Mouse (Mus musculus) lung, adult 2 months (tissue): Measurements from ENCODE around the gene Cyp4f39. TPM values are rescaled to one million over a fixed set of nuclear protein-coding genes. Genes with fewer than 3 reads are reported as not detected.

Experiments
- DNase-seq: peaks from one replicate; pipeline ENCODE4 v3.0.0; 2022
- H3K4me1 ChIP-seq: fragments of 200-500 bp; 2 replicates; pipeline ENCODE4 v1.6.1; 2011; ENCODE audit warnings: low read length; ENCODE audit not compliant: control insufficient read depth, insufficient read depth
- H3K4me3 ChIP-seq: fragments of 200-500 bp; replicated peaks from 2 replicates; pipeline ENCODE3; 2011; ENCODE audit warnings: low read depth, mild to moderate bottlenecking, control low read depth, low read length; ENCODE audit errors: extremely low read depth
- CTCF ChIP-seq: fragments of 200-500 bp; IDR thresholded peaks from 2 replicates; pipeline ENCODE4 v1.5.1; 2011; ENCODE audit warnings: mild to moderate bottlenecking, low read length, control low read depth; ENCODE audit not compliant: insufficient read depth
- POLR2A ChIP-seq: fragments of 200-500 bp; IDR thresholded peaks from 2 replicates; pipeline ENCODE4 v1.6.1; 2011; ENCODE audit warnings: low read depth, mild to moderate bottlenecking, control low read depth, low read length, borderline replicate concordance; ENCODE audit errors: extremely low read depth
- WGBS: fragments of 180-500 bp; shearing (Covaris S2); methylation state at CpG from one replicate; pipeline ENCODE4 v1.1.7; 2018; 5-methylcytosine and 5-hydroxymethylcytosine counted together
- polyA plus RNA-seq: library from polyadenylated mRNA; depleted of rRNA; stranded (reverse); fragments of >200 nt; gene quantifications from 2 replicates; pipeline ENCODE4 v1.2.3, GENCODE M21; 2012; rRNA removed

The Cyp4f39 gene
- polyA plus RNA-seq, result 4.0 and 18.7 TPM in 2 replicates

DNA sequence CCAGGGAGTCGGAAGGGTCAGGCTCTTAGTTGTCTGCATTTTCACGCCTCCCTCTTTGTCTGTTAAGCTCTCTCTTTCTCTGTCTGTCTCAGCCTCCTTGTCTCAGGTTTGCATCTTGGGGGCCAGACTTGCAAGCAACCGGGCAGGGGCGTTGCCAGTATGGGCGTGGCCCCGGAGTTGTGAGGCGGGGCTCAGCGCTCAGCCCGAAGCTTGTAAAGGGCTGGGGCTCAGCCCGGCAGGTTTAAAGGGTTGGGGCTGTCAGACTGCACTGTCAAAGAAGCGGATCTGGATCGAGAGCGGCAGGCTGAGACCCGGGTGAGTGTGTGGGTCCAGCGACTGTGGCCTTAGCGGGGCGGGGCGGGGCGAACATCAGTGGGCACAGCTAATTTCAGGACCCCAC lies at the start of gene Cyp4f39:
Gene Cyp4f39 (plus strand): TSS at position 242 of the 400 bp plus-strand sequence.
- 4% methylated on average over 19 of the region's 19 CpGs for WGBS
- TF ChIP-seq CTCF (no peak), POLR2A (no peak)
- DNase-seq, result peak; percentile 32
- Histone ChIP-seq H3K4me3 (no peak within 1 kb of the TSS), H3K4me1 (no peaks in the 10 kb centered on the region)

- Histone ChIP-seq H3K4me3 (peak overlapping the region; percentile 44), H3K4me1 (no peaks in the 10 kb centered on the region)
- 55% methylated on average over 11 of the region's 11 CpGs for WGBS
- TF ChIP-seq POLR2A, result no peak
- no peak for TF ChIP-seq CTCF
- DNase-seq, result no peak
These were observed 49.8 kb upstream of the Cyp4f39 start for GRCm38 (mm10) chr17:32402779-32403157.

DNA sequence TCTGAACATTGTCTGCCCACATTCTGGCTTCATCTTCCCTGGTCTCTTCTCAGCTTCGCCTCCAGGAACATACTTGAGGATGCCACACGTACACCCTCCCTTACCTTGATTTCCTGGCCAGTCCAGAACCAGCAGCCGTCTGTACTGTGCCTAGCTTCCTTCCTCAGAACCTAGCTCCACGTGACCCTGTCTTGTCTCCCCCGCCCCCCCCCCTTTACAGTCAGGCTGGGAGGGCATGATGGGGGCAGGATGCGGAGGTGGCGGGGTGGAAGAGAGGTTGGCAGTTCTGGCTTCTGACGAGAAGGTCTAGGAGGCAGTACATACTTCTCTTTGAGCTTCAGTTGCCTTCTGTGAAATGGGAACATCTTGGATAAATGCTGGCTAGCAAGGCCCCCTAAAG lies 49.1 kb upstream of the Cyp4f39 start, which contains the start of gene Rasal3:
Gene Rasal3 (minus strand): TSS at position 167 of the 400 bp plus-strand sequence.
- TF ChIP-seq CTCF, result no peak
- no peak for TF ChIP-seq POLR2A
- H3K4me1 ChIP-seq, result no peaks in the 10 kb centered on the region
- WGBS, result 47% methylated on average over 8 of the region's 8 CpGs
- peak within 1 kb of the TSS; percentile 45 for H3K4me3 ChIP-seq
- DNase-seq, result no peak

DNA sequence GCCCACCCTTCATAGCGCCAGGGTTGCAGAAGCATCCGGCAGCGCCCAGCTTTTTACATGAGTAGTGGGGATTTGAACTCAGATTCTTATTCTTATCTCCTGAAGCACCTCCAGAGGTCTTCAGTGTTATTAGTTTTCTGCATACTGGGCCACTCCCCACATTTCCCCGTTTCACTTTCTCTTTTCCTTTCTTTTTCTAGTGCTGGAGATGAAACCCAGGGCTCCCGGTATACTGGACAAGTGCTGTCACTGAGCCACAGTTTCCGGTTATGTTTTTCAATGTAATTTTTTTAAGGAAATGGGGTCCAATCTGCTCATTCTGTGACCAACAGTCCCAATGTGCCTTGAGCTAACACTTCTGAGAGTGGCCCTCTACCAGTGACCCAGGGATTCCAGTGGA lies 40.6 kb upstream of the Cyp4f39 start:
- no peaks in the 10 kb centered on the region for H3K4me1 ChIP-seq
- 77% methylated on average over 6 of the region's 6 CpGs for WGBS
- TF ChIP-seq POLR2A (no peak), CTCF (no peak)
- no peak overlapping the region for H3K4me3 ChIP-seq
- DNase-seq, result no peak

DNA sequence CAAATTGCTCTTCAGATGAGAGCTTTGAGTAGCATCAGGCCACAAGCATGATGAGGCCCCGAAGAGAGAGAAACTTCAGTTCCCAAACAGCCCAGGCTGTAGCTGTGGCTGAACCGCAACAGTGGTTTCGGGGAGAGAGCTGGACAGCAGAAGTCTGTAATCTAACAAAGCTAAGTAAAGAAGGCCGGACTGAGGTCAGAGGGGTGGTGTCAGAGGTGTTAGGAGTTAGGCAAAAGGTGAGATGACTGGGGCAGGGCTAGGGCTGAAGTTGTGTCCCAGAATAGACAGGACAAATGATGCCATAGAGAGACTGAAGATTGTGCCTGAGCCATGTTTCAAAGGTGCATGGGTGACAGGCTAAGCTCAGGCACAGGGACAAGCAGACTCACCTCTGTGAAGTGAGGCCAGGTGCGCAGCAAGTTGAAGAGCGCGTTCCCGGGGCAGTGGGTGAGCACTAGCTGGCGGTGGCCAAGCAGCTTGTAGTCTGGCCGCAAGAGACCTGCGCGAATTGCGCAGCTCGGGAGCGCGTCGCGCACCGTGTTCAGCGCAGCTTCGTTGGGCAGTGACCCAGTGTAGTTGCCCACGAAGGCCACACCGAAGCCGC lies 37.0 kb upstream of the Cyp4f39 start:
- WGBS, result 36% methylated on average over 24 of the region's 24 CpGs
- DNase-seq, result no peak
- H3K4me1 ChIP-seq, result no peaks in the 10 kb centered on the region
- no peak for TF ChIP-seq CTCF
- no peak overlapping the region for H3K4me3 ChIP-seq

DNA sequence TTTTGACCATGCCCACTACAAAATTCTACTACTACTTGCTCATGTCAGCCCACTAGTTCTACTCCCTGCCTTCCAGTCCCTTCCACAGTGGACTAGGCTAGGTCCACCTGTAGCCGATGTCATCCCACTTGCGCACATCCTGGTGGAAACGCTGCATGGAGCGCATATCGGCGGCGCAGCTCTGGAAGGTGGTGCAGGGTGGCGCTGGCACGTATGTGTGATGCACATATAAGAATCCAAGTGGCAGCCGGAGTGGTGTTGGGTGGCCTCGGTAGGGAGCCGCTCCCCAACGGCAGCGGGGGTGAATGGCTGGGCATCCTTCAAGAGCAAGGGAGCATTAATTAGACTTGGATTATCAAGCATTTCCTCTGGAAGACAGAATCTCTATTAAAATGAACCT lies 35.8 kb upstream of the Cyp4f39 start:
- WGBS, result 93% methylated on average over 14 of the region's 14 CpGs
- no peak for TF ChIP-seq POLR2A
- no peak for TF ChIP-seq CTCF
- DNase-seq, result no peak
- H3K4me3 ChIP-seq, result no peak overlapping the region
- H3K4me1 ChIP-seq, result no peaks in the 10 kb centered on the region

DNA sequence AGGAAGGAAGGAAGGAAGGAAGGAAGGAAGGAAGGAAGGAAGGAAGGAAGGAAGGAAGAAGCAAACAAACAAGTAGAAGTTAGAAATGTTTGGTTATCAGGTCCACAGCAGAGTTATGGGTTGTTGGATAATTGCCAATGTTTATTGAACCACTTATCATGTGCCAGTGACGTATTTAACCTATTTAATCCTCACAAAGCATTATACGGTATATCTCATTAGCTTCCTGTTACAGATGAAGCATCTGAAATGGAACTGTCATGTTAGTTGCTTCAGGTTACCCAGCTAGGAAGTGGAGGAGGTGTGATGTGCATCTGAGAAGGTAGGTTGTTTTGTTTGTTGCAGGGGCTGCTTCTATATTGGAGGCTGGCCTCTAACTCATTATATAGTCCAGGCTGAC lies 32.5 kb upstream of the Cyp4f39 start:
- no peaks in the 10 kb centered on the region for H3K4me1 ChIP-seq
- whole genome bisulfite sequencing, result 19% methylated on average over 2 of the region's 2 CpGs
- no peak for TF ChIP-seq CTCF
- TF ChIP-seq POLR2A, result no peak
- no peak for DNase-seq
- no peak overlapping the region for H3K4me3 ChIP-seq

- no peak for DNase-seq
- Histone ChIP-seq H3K4me1 (no peaks in the 10 kb centered on the region), H3K4me3 (no peak overlapping the region)
- TF ChIP-seq POLR2A (no peak), CTCF (no peak)
- WGBS, result 81% methylated on average over 8 of the region's 8 CpGs
These were observed 31.7 kb upstream of the Cyp4f39 start for GRCm38 (mm10) chr17:32420781-32421180.

DNA sequence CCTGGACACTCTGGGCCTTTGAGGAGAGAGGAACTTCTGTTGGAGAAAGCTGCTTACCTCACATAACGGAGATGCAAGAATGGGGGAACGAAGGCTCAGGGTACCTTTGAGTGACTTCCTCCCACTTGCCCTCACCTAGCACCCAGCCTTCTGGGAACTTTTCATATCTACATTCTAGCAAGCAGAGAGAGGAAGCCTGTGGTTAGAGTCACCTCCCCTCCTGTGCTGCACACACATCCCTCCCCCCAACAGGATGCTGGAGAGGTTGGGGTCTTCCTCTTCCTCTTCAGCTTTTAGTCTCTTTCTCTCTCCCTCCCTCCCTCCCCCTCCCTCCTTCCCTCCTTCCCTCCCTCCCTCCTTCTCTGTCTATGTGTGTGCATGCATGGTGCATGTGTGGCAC lies 28.5 kb upstream of the Cyp4f39 start, which contains the start of gene Pglyrp2:
Gene Pglyrp2 (minus strand): TSS at position 134 of the 400 bp plus-strand sequence.
- TF ChIP-seq POLR2A (no peak), CTCF (no peak)
- no peaks in the 10 kb centered on the region for H3K4me1 ChIP-seq
- no peak for DNase-seq
- WGBS, result 77% methylated on average over 2 of the region's 2 CpGs
- no peak within 1 kb of the TSS for H3K4me3 ChIP-seq

DNA sequence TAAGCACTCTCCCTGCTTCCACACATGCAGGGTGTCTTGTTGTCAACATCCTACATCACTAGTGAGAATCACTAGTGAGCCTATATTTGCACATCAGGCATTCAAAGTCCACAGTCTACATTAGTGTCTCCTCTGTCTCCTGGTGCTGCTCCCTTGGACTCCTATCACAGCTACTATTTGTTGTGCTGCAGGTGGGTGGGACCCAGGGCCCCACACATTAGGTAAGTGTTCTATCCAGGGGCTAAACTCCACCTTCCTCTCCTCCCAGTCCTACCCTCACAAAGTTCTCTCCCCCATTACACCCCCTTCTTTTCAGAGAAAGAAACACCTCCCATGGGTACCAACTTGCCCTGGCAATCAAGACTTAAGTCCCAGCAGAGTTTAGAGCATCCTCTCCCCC lies 25.9 kb upstream of the Cyp4f39 start:
- no peaks in the 10 kb centered on the region for H3K4me1 ChIP-seq
- DNase-seq, result no peak
- no peak for TF ChIP-seq CTCF
- TF ChIP-seq POLR2A, result no peak

DNA sequence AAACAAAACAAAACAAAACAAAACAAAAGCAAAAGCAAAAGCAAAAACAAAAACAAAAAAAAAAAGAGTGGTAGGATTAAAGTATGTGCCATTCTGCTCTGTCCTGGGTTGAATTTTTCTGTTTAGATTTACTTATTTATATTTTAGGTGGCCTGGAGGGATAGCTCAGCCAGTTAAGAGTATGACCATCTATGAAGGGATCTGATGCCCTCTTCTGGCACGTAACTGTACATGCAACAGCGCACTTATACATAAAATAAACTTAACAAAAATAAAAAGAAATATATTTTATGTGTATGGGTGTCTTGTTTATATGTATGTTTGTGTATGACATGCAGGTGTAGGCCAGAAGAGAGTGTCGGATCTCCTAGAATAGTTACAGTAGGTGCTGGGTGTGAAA lies 20.6 kb upstream of the Cyp4f39 start:
- no peak for TF ChIP-seq CTCF
- TF ChIP-seq POLR2A, result no peak
- no peak for DNase-seq
- Histone ChIP-seq H3K4me3 (no peak overlapping the region), H3K4me1 (no peaks in the 10 kb centered on the region)
- 59% methylated on average over 3 of the region's 3 CpGs for WGBS

More for the DNA sequence above, 25.9 kb upstream of the Cyp4f39 start:
- no peak overlapping the region for H3K4me3 ChIP-seq

GRCm38 (mm10) chr17:32434324-32434723 lies 18.2 kb upstream of the Cyp4f39 start:
- DNase-seq, result peak; percentile 17

More at GRCm38 (mm10) chr17:32434324-32434723, 18.2 kb upstream of the Cyp4f39 start:
- TF ChIP-seq CTCF (no peak), POLR2A (no peak)
- WGBS, result 40% methylated on average over 4 of the region's 4 CpGs
- no peaks in the 10 kb centered on the region for H3K4me1 ChIP-seq
- H3K4me3 ChIP-seq, result no peak overlapping the region
